Mouse (Mus musculus): ENCODE data around the gene Ubp1.

GRCm38 (mm10) chr9:114022141-114022540 is 91.4 kb downstream of the Ubp1 start:
- TF ChIP-seq POLR2A (IDR thresholded peaks at IDR 0.05; ENCODE audit: insufficient read depth, low read depth, low read length): no peak
- no peak for TF ChIP-seq CTCF (IDR thresholded peaks at IDR 0.05)
- TF ChIP-seq EP300 (IDR thresholded peaks at IDR 0.05; ENCODE audit: insufficient read depth, low read depth, low read length): no peak
